Mouse (Mus musculus) CH12.LX (cell line): Measurements from ENCODE around the gene Wdfy3. TPM values are rescaled to one million over a fixed set of nuclear protein-coding genes. Genes with fewer than 3 reads are reported as not detected.

Experiments used
- DNase-seq: peaks from one replicate; pipeline ENCODE4 v3.0.0-alpha.2; 2013; ENCODE audit errors: extremely low read depth
- H3K27ac ChIP-seq: 2 replicates; pipeline ENCODE4 v1.5.1; 2012; ENCODE audit warnings: low read depth, mild to moderate bottlenecking, control low read depth, moderate library complexity; ENCODE audit not compliant: insufficient read depth
- H3K27me3 ChIP-seq: replicated peaks from 2 replicates; pipeline ENCODE3; 2012; ENCODE audit warnings: inconsistent platforms
- H3K36me3 ChIP-seq, 2 experiments: replicated peaks in 1 of 2; 2 replicates each; pipeline versions ENCODE3 to v1.6.1; 2012; ENCODE audit warnings: inconsistent platforms in 1 of 2, low read length in 1 of 2, mild to moderate bottlenecking in 1 of 2, mixed read lengths in 1 of 2, moderate library complexity in 1 of 2; ENCODE audit not compliant: control insufficient read depth in 1 of 2, insufficient read depth in 1 of 2
- H3K4me1 ChIP-seq, 2 experiments: 2 replicates each; pipeline ENCODE4 v1.6.1; 2012; ENCODE audit warnings: inconsistent platforms in 1 of 2, moderate library complexity in 1 of 2; ENCODE audit not compliant: insufficient read depth in 2 of 2, control insufficient read depth in 1 of 2
- H3K4me2 ChIP-seq: 2 replicates; pipeline ENCODE4 v1.6.1; 2012; ENCODE audit warnings: low read depth, mild to moderate bottlenecking, control low read depth; ENCODE audit not compliant: poor library complexity, insufficient read depth, severe bottlenecking
- H3K4me3 ChIP-seq, 3 experiments: fragments of 150-350 bp in 1 of 3; sonication (generic) in 1 of 3; replicated peaks in 1 of 3; 2 replicates each; pipeline versions ENCODE3 to v1.5.1; 2011 to 2012; ENCODE audit warnings: low read depth in 2 of 3, low read length in 2 of 3, mild to moderate bottlenecking in 2 of 3, moderate library complexity in 2 of 3, control low read depth in 1 of 3, improper control_type of control experiment in 1 of 3, inconsistent platforms in 1 of 3, mixed read lengths in 1 of 3; ENCODE audit not compliant: poor library complexity in 1 of 3
- H3K79me2 ChIP-seq: replicated peaks from 2 replicates; pipeline ENCODE4 v1.6.1; 2012; ENCODE audit warnings: mild to moderate bottlenecking, moderate library complexity; ENCODE audit not compliant: control insufficient read depth, poor library complexity, insufficient read depth, severe bottlenecking; ENCODE audit errors: extremely low read depth
- H3K9ac ChIP-seq: 2 replicates; pipeline ENCODE4 v1.6.1; 2012; ENCODE audit warnings: low read depth, mild to moderate bottlenecking, control low read depth, moderate library complexity; ENCODE audit not compliant: insufficient read depth
- H3K9me3 ChIP-seq: replicated peaks from 2 replicates; pipeline ENCODE3; 2012; ENCODE audit warnings: low read length, inconsistent platforms, mixed read lengths
- BHLHE40 ChIP-seq: IDR thresholded peaks from 2 replicates; pipeline ENCODE4 v1.6.1; 2011; ENCODE audit warnings: mild to moderate bottlenecking, low read depth, low read length, improper control_type of control experiment
- CHD1 ChIP-seq: IDR thresholded peaks from 2 replicates; pipeline ENCODE4 v1.6.1; 2012; ENCODE audit warnings: low read depth, low read length, improper control_type of control experiment, inconsistent platforms
- CTCF ChIP-seq, 2 experiments: IDR thresholded peaks in 1 of 2; conservative IDR thresholded peaks in 1 of 2; 2 replicates each; pipeline ENCODE4 v1.5.1; 2011 to 2012; ENCODE audit warnings: low read depth in 2 of 2, low read length in 2 of 2, improper control_type of control experiment in 1 of 2, inconsistent platforms in 1 of 2, mild to moderate bottlenecking in 1 of 2, moderate library complexity in 1 of 2
- ELF1 ChIP-seq: IDR thresholded peaks from 2 replicates; pipeline ENCODE4 v1.6.1; 2014; ENCODE audit warnings: low read depth, mild to moderate bottlenecking, inconsistent platforms, low read length, improper control_type of control experiment
- EP300 ChIP-seq: IDR thresholded peaks from 2 replicates; pipeline ENCODE4 v1.6.1; 2011; ENCODE audit warnings: low read length, improper control_type of control experiment
- ETS1 ChIP-seq: conservative IDR thresholded peaks from 2 replicates; pipeline ENCODE4 v1.6.1; 2012; ENCODE audit warnings: low read depth, mild to moderate bottlenecking, inconsistent platforms, low read length, improper control_type of control experiment, moderate library complexity
- GABPA ChIP-seq: IDR thresholded peaks from 2 replicates; pipeline ENCODE4 v1.6.1; 2012; ENCODE audit warnings: low read depth, low read length, improper control_type of control experiment, inconsistent platforms; ENCODE audit not compliant: insufficient replicate concordance
- HCFC1 ChIP-seq: IDR thresholded peaks from 2 replicates; pipeline ENCODE4 v1.6.1; 2012; ENCODE audit warnings: low read depth, mild to moderate bottlenecking, inconsistent platforms, low read length, improper control_type of control experiment
- JUND ChIP-seq: conservative IDR thresholded peaks from 2 replicates; pipeline ENCODE4 v1.6.1; 2011; ENCODE audit warnings: low read depth, low read length, improper control_type of control experiment
- MAFK ChIP-seq: IDR thresholded peaks from 2 replicates; pipeline ENCODE4 v1.6.1; 2011; ENCODE audit warnings: low read length, improper control_type of control experiment; ENCODE audit not compliant: insufficient replicate concordance
- MAX ChIP-seq: IDR thresholded peaks from 2 replicates; pipeline ENCODE4 v1.6.1; 2011; ENCODE audit warnings: low read length, improper control_type of control experiment
- MEF2A ChIP-seq: IDR thresholded peaks from 2 replicates; pipeline ENCODE4 v1.6.1; 2014; ENCODE audit warnings: low read depth, mild to moderate bottlenecking, inconsistent platforms, low read length, improper control_type of control experiment, borderline replicate concordance
- MXI1 ChIP-seq: IDR thresholded peaks from 2 replicates; pipeline ENCODE4 v1.6.1; 2011; ENCODE audit warnings: mild to moderate bottlenecking, low read depth, low read length, improper control_type of control experiment
- NELFE ChIP-seq: IDR thresholded peaks from 2 replicates; pipeline ENCODE4 v1.6.1; 2011; ENCODE audit warnings: low read depth, low read length, improper control_type of control experiment
- PAX5 ChIP-seq: IDR thresholded peaks from 2 replicates; pipeline ENCODE4 v1.6.1; 2012; ENCODE audit warnings: low read length, inconsistent platforms, mixed read lengths
- SIN3A ChIP-seq: IDR thresholded peaks from 2 replicates; pipeline ENCODE4 v1.6.1; 2012; ENCODE audit warnings: low read length, improper control_type of control experiment, inconsistent platforms
- SMC3 ChIP-seq: IDR thresholded peaks from 2 replicates; pipeline ENCODE4 v1.6.1; 2011; ENCODE audit warnings: low read depth, low read length, improper control_type of control experiment
- TCF12 ChIP-seq: IDR thresholded peaks from 2 replicates; pipeline ENCODE4 v1.6.1; 2014; ENCODE audit warnings: low read depth, mild to moderate bottlenecking, inconsistent platforms, low read length, improper control_type of control experiment
- UBTF ChIP-seq: IDR thresholded peaks from 2 replicates; pipeline ENCODE4 v1.6.1; 2012; ENCODE audit warnings: low read depth, mild to moderate bottlenecking, inconsistent platforms, low read length, improper control_type of control experiment, moderate library complexity
- USF1 ChIP-seq: IDR thresholded peaks from 2 replicates; pipeline ENCODE4 v1.6.1; 2014; ENCODE audit warnings: low read depth, mild to moderate bottlenecking, inconsistent platforms, low read length, improper control_type of control experiment
- USF2 ChIP-seq: conservative IDR thresholded peaks from 2 replicates; pipeline ENCODE4 v1.6.1; 2011; ENCODE audit warnings: low read depth, low read length, improper control_type of control experiment
- ZC3H11A ChIP-seq: IDR thresholded peaks from 2 replicates; pipeline ENCODE4 v1.6.1; 2012; ENCODE audit warnings: low read depth, mild to moderate bottlenecking, inconsistent platforms, low read length, improper control_type of control experiment
- ZKSCAN1 ChIP-seq: IDR thresholded peaks from 2 replicates; pipeline ENCODE4 v1.6.1; 2012; ENCODE audit warnings: low read depth, inconsistent platforms, low read length, improper control_type of control experiment, borderline replicate concordance
- ZNF384 ChIP-seq: IDR thresholded peaks from 2 replicates; pipeline ENCODE4 v1.6.1; 2012; ENCODE audit warnings: low read depth, low read length, improper control_type of control experiment, inconsistent platforms
- dilution Hi-C: fragments of 300-500 bp; cut with MboI; formaldehyde crosslinking; loops from 2 replicates; pipeline ENCODE4 v1.14.3; 2020; ENCODE audit warnings: low sequenced_read_pairs; ENCODE audit not compliant: extremely low pct_unique_long_range_greater_than_20kb, extremely low pct_ligation_motif_present
- in situ Hi-C: fragments of 300-500 bp; cut with MboI; formaldehyde crosslinking; loops from 3 replicates; pipeline ENCODE4 v1.14.3; 2019; ENCODE audit warnings: low sequenced_read_pairs, low pct_ligation_motif_present, low pct_unique_long_range_greater_than_20kb, mixed read lengths
- polyA plus RNA-seq: library from polyadenylated mRNA; unstranded; fragments of >175 nt; gene quantifications from 2 replicates; pipeline ENCODE4 v1.2.1, GENCODE M21; 2012; ENCODE audit warnings: low read depth; ENCODE audit not compliant: insufficient read length
- total RNA-seq, 2 experiments: library from RNA; depleted of rRNA; stranded (reverse); fragments of 300-350 nt in 1 of 2; fragments of >200 nt in 1 of 2; gene quantifications; 2 replicates each; pipeline ENCODE4 v1.2.3; 2012 to 2014

The Wdfy3 gene
- total and polyA plus RNA-seq, 3 experiments = not detected

- Histone ChIP-seq H3K36me3 (no peaks in the 10 kb centered on the region), H3K4me1 (no peaks in the 10 kb centered on the region), H3K4me3 (no peak overlapping the region), H3K27ac (no peak overlapping the region), H3K4me2 (no peak overlapping the region), H3K79me2 (no peaks in the 10 kb centered on the region), H3K27me3 (no peaks in the 10 kb centered on the region), H3K9ac (no peak overlapping the region), H3K9me3 (peaks cover 90% of the 10 kb centered on the region)
- no peak for DNase-seq
- dilution Hi-C loops = no loop called here
- in situ Hi-C loops = no loop called here
- TF ChIP-seq UBTF (no peak), CHD1 (no peak), NELFE (no peak), ETS1 (no peak), MAFK (no peak)
Observed at GRCm38 (mm10) chr5:101819844-101820243, 249.9 kb downstream of the Wdfy3 start.

- TF ChIP-seq EP300 (no peak), MEF2A (no peak), USF2 (no peak), ZKSCAN1 (no peak), JUND (no peak)
- H3K4me1 ChIP-seq = no peaks in the 10 kb centered on the region
Observed at GRCm38 (mm10) chr5:101819216-101819615, 250.5 kb downstream of the Wdfy3 start.

GRCm38 (mm10) chr5:101816822-101817221 lies 252.9 kb downstream of the Wdfy3 start:
- Histone ChIP-seq H3K4me1 (no peaks in the 10 kb centered on the region), H3K27me3 (no peaks in the 10 kb centered on the region), H3K4me2 (no peak overlapping the region), H3K36me3 (no peaks in the 10 kb centered on the region), H3K9ac (no peak overlapping the region), H3K27ac (no peak overlapping the region), H3K4me3 (no peak overlapping the region), H3K79me2 (no peaks in the 10 kb centered on the region), H3K9me3 (peaks cover 81% of the 10 kb centered on the region)
- dilution Hi-C loops (no loop called here), in situ Hi-C loops (no loop called here)
- no peak for DNase-seq
- TF ChIP-seq SMC3 (no peak), ETS1 (no peak), TCF12 (no peak), MXI1 (no peak), UBTF (no peak), HCFC1 (no peak), MAX (no peak), ZKSCAN1 (no peak), GABPA (no peak), SIN3A (no peak), ZNF384 (no peak), CTCF (conservative IDR thresholded peaks at IDR 0.05 in 1 of 2, IDR thresholded peaks at IDR 0.05 in 1 of 2; ENCODE audit: low read depth in 2 of 2, low read length in 2 of 2) (no peak), MEF2A (no peak), ZC3H11A (no peak), BHLHE40 (no peak), USF1 (no peak), USF2 (no peak), ELF1 (no peak), PAX5 (no peak)
- TF ChIP-seq, all 38 proteins: peak for 0

More at GRCm38 (mm10) chr5:101819216-101819615, 250.5 kb downstream of the Wdfy3 start:
- DNase-seq = no peak
- no peak overlapping the region for H3K4me2 ChIP-seq
- H3K27me3 ChIP-seq = no peaks in the 10 kb centered on the region
- H3K79me2 ChIP-seq = no peaks in the 10 kb centered on the region
- no peak overlapping the region for H3K9ac ChIP-seq
- H3K4me3 ChIP-seq = no peak overlapping the region
- peaks cover 89% of the 10 kb centered on the region for H3K9me3 ChIP-seq
- H3K27ac ChIP-seq = no peak overlapping the region
- in situ Hi-C loops = no loop called here
- dilution Hi-C loops = no loop called here
- H3K36me3 ChIP-seq = no peaks in the 10 kb centered on the region
